Mouse (Mus musculus): Measurements from ENCODE around the gene Ano3.

DNA sequence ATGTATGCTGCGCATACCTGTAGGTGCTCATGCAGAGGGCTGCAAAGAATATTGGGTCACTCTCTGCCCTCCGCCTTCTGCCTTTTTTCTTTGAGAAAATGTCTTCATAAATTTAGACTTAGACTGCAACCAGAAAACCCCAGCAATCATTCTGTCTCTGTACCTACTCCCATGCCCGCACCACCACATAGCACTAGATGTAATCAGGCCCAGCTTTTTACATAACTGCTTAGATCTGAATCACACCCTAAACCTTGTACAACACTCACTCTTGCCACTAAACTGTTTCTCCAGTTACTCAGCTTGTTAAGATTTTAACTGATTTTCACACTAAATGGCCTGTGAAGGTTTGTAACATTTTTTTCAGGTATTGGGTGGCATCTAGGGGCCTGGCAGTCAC, 241.3 kb downstream of the Ano3 start:
- no peak for TF ChIP-seq POLR2A (IDR thresholded peaks at IDR 0.05; ENCODE audit: low read depth, low read length)
- no peak for TF ChIP-seq CTCF (IDR thresholded peaks at IDR 0.05; ENCODE audit: borderline replicate concordance, insufficient read depth, low read length)
